Mouse (Mus musculus) embryonic fibroblast, embryonic 13.5 days (primary cell): Measurements from ENCODE around the gene Ms4a6b.

Source experiments
- CTCF ChIP-seq: IDR thresholded peaks from 2 replicates; pipeline ENCODE4 v1.5.1; 2011; ENCODE audit warnings: mild to moderate bottlenecking, control low read depth, low read length, moderate library complexity, borderline replicate concordance; ENCODE audit not compliant: insufficient read depth
- POLR2A ChIP-seq: IDR thresholded peaks from 2 replicates; pipeline ENCODE4 v1.6.1; 2011; ENCODE audit warnings: low read depth, mild to moderate bottlenecking, control low read depth, low read length, moderate library complexity

DNA sequence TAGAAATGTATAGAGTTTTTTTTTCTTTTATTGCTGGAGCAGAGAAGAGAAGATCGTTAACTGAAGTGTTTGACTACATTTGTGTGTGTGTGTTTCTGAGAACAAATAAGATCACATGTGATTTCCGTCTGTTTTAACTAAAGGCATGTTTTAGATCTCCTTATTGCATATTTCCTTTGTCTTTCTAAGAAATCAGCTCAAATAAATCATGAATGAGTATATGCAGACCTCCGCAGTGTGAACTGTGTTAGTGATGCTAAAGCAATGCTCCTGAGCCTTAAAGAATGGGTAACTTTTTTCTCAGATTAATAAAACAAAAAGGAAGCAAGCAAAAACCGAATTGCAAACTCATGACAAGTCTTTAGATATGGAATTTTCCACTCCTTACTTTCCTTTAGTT is 32.4 kb upstream of the Ms4a6b start:
- TF ChIP-seq POLR2A (no peak), CTCF (no peak)
